Mouse (Mus musculus): ENCODE data around the gene Fau. TPM values are rescaled to one million over a fixed set of nuclear protein-coding genes. Genes with fewer than 3 reads are reported as not detected.
"Not testable (repeated sequence)": the region's sequence is repeated elsewhere in the genome, so short reads cannot be mapped to it uniquely, and the experiment has no call there.

Gene Fau
- 1,000 to 10,000 TPM; 2,454 to 3,437 TPM for polyA plus RNA-seq (2017; shearing (Covaris generic))

DNA sequence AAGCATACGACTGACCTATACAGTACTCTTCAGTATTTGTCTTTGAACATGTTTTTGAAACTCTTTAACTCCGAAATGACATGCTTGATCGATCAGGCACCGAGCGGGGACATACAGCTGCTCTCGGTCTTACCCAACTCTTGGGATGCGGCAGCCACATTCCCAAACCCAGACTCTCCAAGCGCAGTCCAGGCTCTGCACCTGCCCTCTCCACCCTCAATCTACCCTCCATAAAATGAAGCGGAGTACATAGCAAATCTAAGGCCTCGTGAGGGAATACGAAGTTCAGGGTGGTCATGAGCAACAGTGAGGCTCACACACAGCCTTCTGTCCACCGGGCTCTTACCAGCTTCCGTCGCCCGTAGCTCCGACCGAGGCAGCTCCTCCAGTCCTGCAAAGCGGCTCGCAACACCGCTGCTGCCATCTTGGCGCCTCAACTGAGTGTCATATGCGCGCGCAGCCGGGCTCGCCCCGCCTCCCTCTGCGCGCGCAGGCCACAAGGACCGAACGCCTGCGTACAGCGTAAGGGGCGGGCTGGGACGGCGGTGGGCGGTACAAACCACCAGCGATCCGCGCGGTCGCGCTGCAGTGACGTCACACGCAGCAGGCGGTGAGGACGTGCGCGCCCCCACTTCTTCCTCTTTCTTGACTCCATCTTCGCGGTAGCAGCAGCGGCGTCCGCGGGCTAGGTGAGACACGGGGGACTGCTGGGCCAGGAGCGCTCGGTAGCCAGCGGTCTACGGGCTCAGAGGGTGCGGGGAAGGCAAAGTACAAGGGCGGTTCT, at the start of gene Fau, which contains the start of gene Mrpl49:
Gene Fau, plus strand, starts transcription at position 532 of the 784 bp plus-strand sequence.
Gene Mrpl49, minus strand, starts transcription at position 473 of the 784 bp plus-strand sequence.
- peak; percentile 68 for ATAC-seq

GRCm38 (mm10) chr19:6009137-6009536, 48.5 kb upstream of the Fau start:
- ATAC-seq, result no peak

DNA sequence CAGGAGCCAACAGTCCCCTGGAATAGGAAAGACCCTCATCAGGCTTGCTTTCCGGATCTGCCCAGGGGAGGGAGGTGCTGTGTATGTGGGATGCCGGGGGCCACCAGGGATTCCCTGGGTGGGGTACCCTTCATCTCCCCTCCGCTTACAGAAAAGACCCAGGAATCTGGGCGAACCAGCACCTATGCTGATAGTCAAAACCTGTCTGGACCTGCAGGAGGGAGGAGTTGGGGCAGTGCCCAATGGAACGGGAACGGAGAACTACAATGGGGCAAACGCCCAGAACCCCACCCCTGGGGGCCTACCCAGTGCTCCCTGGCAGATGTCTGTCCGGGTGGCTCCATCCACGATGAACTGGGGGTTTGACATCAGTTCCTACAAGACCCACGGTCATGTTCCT, 44.0 kb upstream of the Fau start:
- ATAC-seq, result no peak

DNA sequence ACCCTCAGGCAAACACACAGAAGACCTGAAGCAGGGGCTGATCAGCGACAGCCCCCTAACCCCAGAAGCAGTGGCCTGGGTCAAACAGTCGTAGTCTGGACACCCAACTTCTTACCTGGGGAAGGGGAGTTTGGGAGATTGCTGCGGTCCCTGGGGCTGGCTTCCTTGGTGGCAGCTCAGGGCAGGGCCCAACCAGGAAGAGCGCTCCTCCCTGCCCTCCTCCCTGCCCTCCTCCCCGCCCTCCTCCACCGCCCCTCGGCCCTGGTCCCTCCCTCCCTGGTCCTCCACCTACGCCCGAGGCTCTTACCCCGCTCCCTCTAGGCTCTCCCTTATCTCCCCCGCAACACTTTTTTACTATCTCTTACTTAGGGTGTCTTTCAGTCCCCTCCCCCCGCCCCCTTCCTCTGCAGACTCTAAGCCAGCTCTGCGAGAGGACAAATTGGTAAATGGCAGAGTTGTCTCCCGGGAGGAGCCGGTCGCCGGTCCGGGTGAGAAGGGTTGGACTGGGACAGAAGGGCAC, 42.6 kb upstream of the Fau start:
- ATAC-seq, result peak; percentile 63

GRCm38 (mm10) chr19:6015511-6016315, 41.9 kb upstream of the Fau start, which contains the start of gene Capn1:
Gene Capn1 (minus strand): TSS chr19:6015897.
- ATAC-seq, result peak; percentile 64

- ATAC-seq, result no peak
Measured at GRCm38 (mm10) chr19:6016532-6016931, 41.1 kb upstream of the Fau start.

- ATAC-seq, result peak; percentile 19
Measured at GRCm38 (mm10) chr19:6018142-6019089, 39.2 kb upstream of the Fau start.

DNA sequence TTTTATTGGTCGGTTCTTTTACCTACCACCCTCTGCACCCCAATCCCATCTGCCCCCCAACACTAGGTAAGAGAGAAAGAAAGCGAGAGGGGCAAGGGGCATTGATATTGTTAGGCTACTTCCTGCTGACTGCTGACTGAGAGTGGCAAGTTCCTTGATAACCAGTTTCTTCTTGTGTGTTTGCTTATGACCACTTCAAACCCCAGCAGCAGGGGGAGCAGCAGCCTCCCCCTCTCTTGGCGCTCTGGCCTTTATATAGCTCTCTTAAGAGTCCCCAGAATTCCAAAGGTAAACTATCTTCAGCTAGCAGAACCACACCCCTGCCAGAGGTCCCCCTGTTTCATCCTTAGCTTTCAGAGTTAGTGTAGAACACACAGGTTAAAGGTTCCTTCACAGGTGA, 37.4 kb upstream of the Fau start:
- no peak for ATAC-seq

DNA sequence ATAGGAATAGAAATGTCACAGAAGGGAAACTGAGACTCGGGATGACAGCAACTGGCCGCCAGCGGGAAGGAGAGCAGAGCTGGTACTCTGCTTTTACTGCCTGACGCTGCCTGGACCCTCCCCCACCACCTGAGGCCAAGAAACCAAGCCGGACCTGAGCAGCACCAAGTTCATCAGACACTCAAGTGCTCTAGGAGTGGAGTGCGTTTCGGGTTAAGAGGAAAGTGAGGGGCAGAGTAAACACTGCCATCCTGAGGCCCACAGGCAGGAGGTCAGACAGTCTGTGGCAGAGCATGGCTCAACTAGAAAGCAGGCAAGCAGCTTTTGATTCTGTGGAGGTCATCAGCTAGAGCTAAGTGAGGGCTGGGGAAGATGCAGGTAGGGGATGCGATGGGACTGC, 34.6 kb upstream of the Fau start:
- no peak for ATAC-seq

- ATAC-seq, result no peak
Measured at GRCm38 (mm10) chr19:6023930-6024329, 33.7 kb upstream of the Fau start.

DNA sequence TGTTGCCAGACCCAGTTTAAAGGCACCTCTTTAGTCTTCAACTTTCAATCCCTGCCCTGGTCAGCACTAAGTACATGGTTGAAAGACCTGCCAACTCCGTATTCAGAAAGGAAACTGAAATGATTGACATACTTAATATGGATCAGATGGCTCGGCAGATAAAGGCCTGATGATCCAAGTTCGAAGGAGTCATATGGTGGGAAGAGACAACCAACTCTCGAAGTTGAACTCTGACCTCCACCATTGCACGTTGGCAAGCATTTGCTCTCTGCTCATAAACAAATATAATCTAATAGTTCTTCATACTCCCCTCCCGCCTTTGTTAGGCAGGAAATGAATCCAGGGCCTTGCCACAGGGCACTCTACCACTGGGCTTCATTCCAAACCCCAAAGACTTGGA, 28.7 kb upstream of the Fau start:
- ATAC-seq, result no peak

GRCm38 (mm10) chr19:6029426-6029825, 28.2 kb upstream of the Fau start:
- no peak for ATAC-seq

DNA sequence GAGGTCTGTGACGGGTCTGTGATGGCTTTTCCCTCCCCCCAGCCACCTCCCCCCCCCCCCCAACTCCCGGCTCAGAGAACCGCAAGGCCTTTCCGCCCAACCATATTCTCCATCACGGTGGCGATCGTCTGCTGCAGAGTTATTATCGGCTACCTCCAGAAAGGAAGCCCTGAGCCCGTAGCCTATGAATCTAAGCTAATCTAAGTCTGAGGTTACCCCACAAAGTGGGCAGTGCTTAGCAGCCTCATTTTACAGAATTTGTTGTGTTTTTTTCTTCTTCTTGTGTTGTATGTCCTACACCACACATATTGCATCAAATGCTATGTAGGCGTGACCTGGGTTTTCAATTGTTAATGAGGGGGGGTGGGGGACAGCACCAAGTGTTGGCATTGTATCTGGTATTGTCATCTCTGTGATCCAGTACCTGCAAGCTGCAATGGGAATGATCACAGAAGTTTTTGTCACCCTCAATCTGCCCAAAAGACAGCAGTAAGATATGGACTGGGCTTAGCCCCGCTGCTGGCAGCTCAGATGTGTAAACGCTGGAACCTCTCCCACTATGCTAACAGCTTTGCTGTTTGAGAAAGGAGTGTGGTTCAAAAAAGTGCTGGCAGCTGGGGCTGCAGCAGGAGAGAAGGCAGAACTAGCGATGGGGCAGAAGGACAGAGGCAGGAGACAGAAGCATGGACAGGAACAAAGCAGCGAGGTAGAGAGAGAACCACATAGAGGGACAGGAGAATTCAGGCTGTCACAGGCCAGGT, 26.9 kb upstream of the Fau start:
- no peak for ATAC-seq

GRCm38 (mm10) chr19:6035966-6036585, 21.6 kb upstream of the Fau start:
- no peak for ATAC-seq

GRCm38 (mm10) chr19:6037695-6038094, 19.9 kb upstream of the Fau start:
- no peak for ATAC-seq

- no peak for ATAC-seq
Measured at GRCm38 (mm10) chr19:6038326-6038725, 19.3 kb upstream of the Fau start.

DNA sequence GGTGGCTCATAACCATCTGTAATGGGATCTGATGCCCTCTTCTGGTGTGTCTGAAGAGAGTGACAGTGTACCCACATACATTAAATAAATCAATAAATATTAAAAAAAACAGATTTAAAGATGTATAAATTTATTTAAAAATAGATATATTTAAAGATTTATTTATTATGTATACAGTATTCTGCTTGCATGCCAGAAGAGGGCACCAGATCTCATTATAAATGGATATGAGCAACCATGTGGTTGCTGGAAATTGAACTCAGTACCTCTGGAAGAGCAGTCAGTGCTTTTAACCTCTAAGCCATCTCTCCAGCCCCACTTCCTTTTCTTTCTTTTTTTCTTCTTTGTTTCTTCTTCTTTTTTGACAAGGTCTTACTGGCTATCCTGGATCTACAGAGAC, 17.6 kb upstream of the Fau start:
- ATAC-seq, result no peak

DNA sequence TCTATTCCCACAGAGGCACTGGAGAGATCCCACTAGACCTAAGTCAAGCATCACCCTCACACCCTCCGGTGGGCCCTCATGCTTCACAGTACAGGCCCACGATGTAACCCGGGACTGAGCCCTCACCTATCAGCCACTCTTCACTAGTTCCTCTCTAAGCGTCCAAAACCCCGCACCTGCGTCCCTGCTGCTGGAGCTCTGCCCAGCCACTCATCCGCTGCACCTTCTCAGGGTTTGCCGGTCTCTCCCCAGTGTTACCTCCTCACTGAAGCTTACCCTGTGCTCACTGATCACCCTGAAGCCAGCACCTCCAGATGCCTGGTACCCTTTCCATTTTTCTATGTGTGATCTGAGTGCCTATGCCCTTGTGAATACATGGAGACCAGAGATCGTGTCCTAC, 15.4 kb upstream of the Fau start:
- no peak for ATAC-seq

DNA sequence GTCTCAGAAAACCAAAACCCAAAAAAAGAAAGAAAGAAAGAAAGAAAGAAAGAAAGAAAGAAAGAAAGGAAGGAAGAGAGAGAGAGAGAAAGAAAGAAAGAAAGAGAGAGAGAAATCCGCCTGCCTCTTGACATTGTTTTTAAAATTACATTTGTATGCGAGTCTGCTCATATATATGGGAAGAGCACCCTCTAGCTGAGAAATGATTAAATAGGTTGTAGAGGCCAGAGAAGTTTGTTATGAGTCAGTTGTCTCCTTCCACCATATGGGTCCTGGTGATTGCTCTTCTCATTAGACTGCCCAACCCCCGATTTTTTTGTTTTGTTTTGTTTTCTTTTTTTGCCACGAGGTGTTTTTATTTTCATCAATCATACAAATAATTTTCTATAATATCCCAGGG, 13.5 kb upstream of the Fau start:
- ATAC-seq, result not testable (repeated sequence)

DNA sequence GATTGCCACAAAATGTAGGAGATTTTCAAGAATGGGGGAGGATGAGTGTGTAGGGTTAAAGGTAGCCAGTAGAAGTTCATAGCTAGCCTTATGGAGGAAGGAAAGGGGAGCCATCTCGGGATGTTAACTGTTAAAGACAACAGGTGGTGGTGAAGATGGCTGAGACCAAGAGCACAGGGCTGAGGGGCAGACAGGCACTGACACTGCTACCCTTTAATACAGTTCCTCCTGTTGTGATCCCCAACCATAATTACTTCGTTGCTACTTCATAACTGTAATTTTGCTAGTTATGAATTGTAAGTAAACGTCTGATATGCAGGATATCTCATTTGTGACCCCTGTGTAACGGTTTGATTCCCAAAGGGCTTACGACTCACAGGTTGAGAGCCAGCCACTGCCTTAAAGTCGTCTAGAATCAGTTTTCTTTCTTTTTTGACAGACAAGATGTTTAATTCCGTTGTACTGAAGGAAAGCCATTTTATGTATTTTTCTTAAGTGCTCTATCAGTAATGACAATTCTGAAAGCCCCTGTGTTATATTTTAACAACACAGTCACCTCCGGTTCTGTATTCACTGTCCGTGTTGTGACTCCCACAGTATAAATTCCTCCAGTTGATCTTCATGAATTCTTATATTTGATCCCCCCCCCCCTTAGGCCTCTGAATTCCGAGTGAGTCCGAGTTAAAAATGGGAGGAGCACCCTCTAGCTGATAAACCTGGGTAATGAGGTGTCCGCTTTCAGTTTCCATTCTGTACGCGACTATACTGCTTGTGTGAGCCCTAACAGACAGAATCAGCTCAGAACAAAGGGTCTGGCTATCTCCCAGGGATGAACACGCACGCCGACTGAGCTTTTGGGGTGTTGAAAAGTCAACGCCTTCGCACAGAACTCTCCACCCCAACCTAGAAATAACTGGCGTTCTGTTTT, 12.0 kb upstream of the Fau start:
- peak; percentile 33 for ATAC-seq

All from activated CD4-positive, CD25-positive, alpha-beta regulatory T cell, adult 4 months (primary cell).